Comparison of ENCODE assay signal across 8 mouse cellular contexts in the genomic region with DNA sequence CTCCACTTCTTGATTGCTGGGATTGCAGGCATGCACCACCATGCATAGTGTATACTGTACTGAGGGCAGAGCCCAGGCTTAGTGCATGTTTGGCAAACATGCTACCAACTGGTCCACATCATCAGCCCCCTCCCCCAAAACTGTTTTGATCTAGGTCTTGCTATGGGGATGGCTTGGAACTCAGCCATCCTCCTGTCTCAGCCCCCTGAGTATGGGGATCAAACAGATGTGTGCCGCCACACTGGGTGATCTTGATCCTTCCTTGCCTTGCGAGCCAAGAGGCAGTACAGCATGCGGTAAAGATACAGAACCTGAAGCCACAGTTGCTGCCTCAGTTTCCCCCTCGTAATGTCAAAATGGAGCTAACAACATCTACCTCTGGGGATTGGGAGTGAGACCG. TPM values are rescaled to one million over a fixed set of nuclear protein-coding genes. Genes with fewer than 3 reads are reported as not detected.
A peak's percentile ranks its signal among the peaks of the same experiment; 100 is the strongest.
DNase-seq lines count a peak whose midpoint lies in the region; ATAC-seq and TF ChIP-seq lines count a peak whose summit lies in the region.

No protein-coding gene starts in this region.

- no peaks in the 10 kb centered on the region for H3K9me3 ChIP-seq in heart, embryonic 10.5 days
- no peaks in the 10 kb centered on the region for H3K9me3 ChIP-seq in midbrain, embryonic 10.5 days (replicated peaks)
- H3K9me3 ChIP-seq in midbrain, embryonic 11.5 days (ENCODE audit: control insufficient read depth, low read length), result no peaks in the 10 kb centered on the region
- no peaks in the 10 kb centered on the region for H3K9me3 ChIP-seq in intestine, embryonic 16.5 days (ENCODE audit: control insufficient read depth, low read length)
- no peaks in the 10 kb centered on the region for H3K9me3 ChIP-seq in stomach, postnatal 0 days (ENCODE audit: control insufficient read depth, low read length)

- peaks cover 35% of the 10 kb centered on the region for H3K36me3 ChIP-seq in heart, embryonic 10.5 days
- peaks cover 10% of the 10 kb centered on the region; the same call in 1 of the 2 replicates for H3K36me3 ChIP-seq in midbrain, embryonic 10.5 days
- H3K36me3 ChIP-seq in midbrain, embryonic 11.5 days (ENCODE audit: control insufficient read depth, insufficient read depth, low read length), result no peaks in the 10 kb centered on the region
- peaks cover 4% of the 10 kb centered on the region; the same call in 1 of the 2 replicates for H3K36me3 ChIP-seq in intestine, embryonic 16.5 days (ENCODE audit: control insufficient read depth, insufficient read depth, low read length)
- peaks cover 4% of the 10 kb centered on the region for H3K36me3 ChIP-seq in stomach, postnatal 0 days (ENCODE audit: control insufficient read depth, insufficient read depth, low read length)

- no peak overlapping the region for H3K9ac ChIP-seq in midbrain, embryonic 11.5 days (ENCODE audit: low read length)
- H3K9ac ChIP-seq in intestine, embryonic 16.5 days (ENCODE audit: low read depth, low read length), result no peak overlapping the region
- 0 out of 2 replicates have a peak overlapping the region, but pooled peaks have one; percentile 8 for H3K9ac ChIP-seq in stomach, postnatal 0 days (ENCODE audit: low read length)

- no peak for ATAC-seq in midbrain, embryonic 11.5 days (ENCODE audit: low FRiP score)
- ATAC-seq in intestine, embryonic 16.5 days, result no peak
- ATAC-seq in stomach, postnatal 0 days (ENCODE audit: low FRiP score, low TSS enrichment), result no peak
- ATAC-seq in cerebellum, adult (ENCODE audit: insufficient number of reproducible peaks, low FRiP score, low TSS enrichment), result no peak

- no peak overlapping the region for H3K4me2 ChIP-seq in midbrain, embryonic 11.5 days
- H3K4me2 ChIP-seq in intestine, embryonic 16.5 days (ENCODE audit: low read depth, low read length), result peak overlapping the region; percentile 90; the same call in 1 of the 2 replicates
- H3K4me2 ChIP-seq in stomach, postnatal 0 days (replicated peaks; ENCODE audit: low read depth), result peak overlapping the region; percentile 71; the same call in 1 of the 2 replicates

- peak overlapping the region; percentile 75 for H3K4me3 ChIP-seq in heart, embryonic 10.5 days
- H3K4me3 ChIP-seq in midbrain, embryonic 10.5 days, result peak overlapping the region; percentile 86; the same call in 1 of the 2 replicates
- no peak overlapping the region for H3K4me3 ChIP-seq in midbrain, embryonic 11.5 days (ENCODE audit: low read depth, low read length)
- H3K4me3 ChIP-seq in intestine, embryonic 16.5 days (ENCODE audit: low read length), result no peak overlapping the region; the same call in 1 of the 2 replicates
- H3K4me3 ChIP-seq in stomach, postnatal 0 days (ENCODE audit: low read depth, low read length), result no peak overlapping the region

- H3K27me3 ChIP-seq in heart, embryonic 10.5 days (ENCODE audit: insufficient read depth, poor library complexity, severe bottlenecking), result peaks cover 28% of the 10 kb centered on the region; the same call in 1 of the 2 replicates
- peaks cover 19% of the 10 kb centered on the region for H3K27me3 ChIP-seq in midbrain, embryonic 10.5 days (ENCODE audit: low read depth, poor library complexity, severe bottlenecking)
- no peaks in the 10 kb centered on the region for H3K27me3 ChIP-seq in midbrain, embryonic 11.5 days (ENCODE audit: control insufficient read depth, insufficient read depth, low read length)
- H3K27me3 ChIP-seq in intestine, embryonic 16.5 days (replicated peaks; ENCODE audit: control insufficient read depth, insufficient read depth, low read length), result 0 out of 2 replicates have a peak, but pooled peaks cover 2% of the 10 kb centered on the region
- no peaks in the 10 kb centered on the region for H3K27me3 ChIP-seq in stomach, postnatal 0 days (ENCODE audit: control insufficient read depth, insufficient read depth, low read length)

- TF ChIP-seq CTCF in stomach, postnatal 0 days (IDR thresholded peaks at IDR 0.05; ENCODE audit: low read depth), result no peak

- WGBS in heart, embryonic 10.5 days, result 50% methylated on average over 5 of the region's 5 CpGs
- 65% methylated on average over 5 of the region's 5 CpGs for WGBS in midbrain, embryonic 10.5 days
- WGBS in midbrain, embryonic 11.5 days, result 64% methylated on average over 5 of the region's 5 CpGs
- WGBS in intestine, embryonic 16.5 days, result 68% methylated on average over 5 of the region's 5 CpGs
- 61% methylated on average over 5 of the region's 5 CpGs for WGBS in stomach, postnatal 0 days

- peaks cover 38% of the 10 kb centered on the region for H3K4me1 ChIP-seq in heart, embryonic 10.5 days
- peaks cover 45% of the 10 kb centered on the region for H3K4me1 ChIP-seq in midbrain, embryonic 10.5 days
- peaks cover 11% of the 10 kb centered on the region for H3K4me1 ChIP-seq in midbrain, embryonic 11.5 days (ENCODE audit: control insufficient read depth, insufficient read depth, low read length)
- H3K4me1 ChIP-seq in intestine, embryonic 16.5 days (ENCODE audit: control insufficient read depth, insufficient read depth, low read length), result peaks cover 31% of the 10 kb centered on the region
- no peaks in the 10 kb centered on the region for H3K4me1 ChIP-seq in stomach, postnatal 0 days (replicated peaks; ENCODE audit: control insufficient read depth, insufficient read depth)

- DNase-seq in heart, embryonic 10.5 days (ENCODE audit: low spot score), result no peak
- no peak for DNase-seq in heart, adult 8-10 months (ENCODE audit: low spot score)
- no peak for DNase-seq in midbrain, embryonic 10.5 days (ENCODE audit: low spot score)
- DNase-seq in midbrain, embryonic 11.5 days (ENCODE audit: low spot score, missing footprints), result no peak
- no peak for DNase-seq in stomach, postnatal 0 days (ENCODE audit: low spot score)
- no peak for DNase-seq in adrenal gland, postnatal 14 days

- no peak for TF ChIP-seq EP300 in stomach, postnatal 0 days (optimal IDR thresholded peaks at IDR 0.05)

- peak overlapping the region; percentile 87; the same call in 1 of the 2 replicates for H3K27ac ChIP-seq in heart, embryonic 10.5 days
- H3K27ac ChIP-seq in midbrain, embryonic 10.5 days (replicated peaks), result peak overlapping the region; percentile 91
- no peak overlapping the region for H3K27ac ChIP-seq in midbrain, embryonic 11.5 days (ENCODE audit: low read depth, low read length)
- no peak overlapping the region for H3K27ac ChIP-seq in intestine, embryonic 16.5 days (ENCODE audit: low read length)
- peak overlapping the region; percentile 67; the same call in 1 of the 2 replicates for H3K27ac ChIP-seq in stomach, postnatal 0 days (replicated peaks)

RNA-seq across cellular contexts. Expression of a gene that starts 0.7 kb away (rescaled TPM):
- 0.24 and 0.28 TPM in 2 replicates for polyA plus RNA-seq in heart, embryonic 10.5 days (2016; fragmentation: Nextera tagmentation; extraction: Ambion mirVana)
- total RNA-seq in heart, adult 8-10 months (2022), result under 1 TPM; 0.66 to 0.84 (median 0.70) TPM
- 0.21 and 0.25 TPM in 2 replicates for polyA plus RNA-seq in midbrain, embryonic 10.5 days (2016; fragmentation: Nextera tagmentation; extraction: Ambion mirVana)
- 0.27 and 0.34 TPM in 2 replicates for polyA plus RNA-seq in midbrain, embryonic 11.5 days (2014; fragmentation: Nextera tagmentation; extraction: Ambion mirVana)
- polyA plus RNA-seq in intestine, embryonic 16.5 days (2015; fragmentation: Nextera tagmentation; extraction: Ambion mirVana), result 0.15 and 0.21 TPM in 2 replicates
- 0.11 and 0.12 TPM in 2 replicates for polyA plus RNA-seq in stomach, postnatal 0 days (2015; fragmentation: Nextera tagmentation; extraction: Ambion mirVana)
- total RNA-seq in adrenal gland, postnatal 14 days (2021), result 3.6 and 4.1 TPM in 2 replicates

RNA-seq across cellular contexts. Expression of a gene that starts 9.2 kb away (rescaled TPM):
- polyA plus RNA-seq in heart, embryonic 10.5 days (2016; fragmentation: Nextera tagmentation; extraction: Ambion mirVana), result 31.6 and 34.9 TPM in 2 replicates
- total RNA-seq in heart, adult 8-10 months (2022), result 10 to 100 TPM; 20.1 to 25.7 (median 23.5) TPM
- polyA plus RNA-seq in midbrain, embryonic 10.5 days (2016; fragmentation: Nextera tagmentation; extraction: Ambion mirVana), result 28.8 and 30.6 TPM in 2 replicates
- polyA plus RNA-seq in midbrain, embryonic 11.5 days (2014; fragmentation: Nextera tagmentation; extraction: Ambion mirVana), result 16.2 and 18.2 TPM in 2 replicates
- polyA plus RNA-seq in intestine, embryonic 16.5 days (2015; fragmentation: Nextera tagmentation; extraction: Ambion mirVana), result 24.3 and 27.1 TPM in 2 replicates
- 11.8 and 13.1 TPM in 2 replicates for polyA plus RNA-seq in stomach, postnatal 0 days (2015; fragmentation: Nextera tagmentation; extraction: Ambion mirVana)
- 22.3 and 24.7 TPM in 2 replicates for total RNA-seq in adrenal gland, postnatal 14 days (2021)

RNA-seq across cellular contexts. Expression of a gene that starts 30.6 kb away (rescaled TPM):
- polyA plus RNA-seq in heart, embryonic 10.5 days (2016; fragmentation: Nextera tagmentation; extraction: Ambion mirVana), result 182 and 196 TPM in 2 replicates
- 100 to 1,000 TPM in 1 of 4 experiments, 10 to 100 TPM in 3; 76.5 to 101 (median 84.9) TPM for total RNA-seq in heart, adult 8-10 months (2022)
- 187 and 188 TPM in 2 replicates for polyA plus RNA-seq in midbrain, embryonic 10.5 days (2016; fragmentation: Nextera tagmentation; extraction: Ambion mirVana)
- polyA plus RNA-seq in midbrain, embryonic 11.5 days (2014; fragmentation: Nextera tagmentation; extraction: Ambion mirVana), result 162 and 165 TPM in 2 replicates
- polyA plus RNA-seq in intestine, embryonic 16.5 days (2015; fragmentation: Nextera tagmentation; extraction: Ambion mirVana), result 211 and 233 TPM in 2 replicates
- 136 and 152 TPM in 2 replicates for polyA plus RNA-seq in stomach, postnatal 0 days (2015; fragmentation: Nextera tagmentation; extraction: Ambion mirVana)
- 117 and 128 TPM in 2 replicates for total RNA-seq in adrenal gland, postnatal 14 days (2021)

RNA-seq across cellular contexts. Expression of a gene that starts 46.0 kb away (rescaled TPM):
- polyA plus RNA-seq in heart, embryonic 10.5 days (2016; fragmentation: Nextera tagmentation; extraction: Ambion mirVana), result 22.5 and 41.8 TPM in 2 replicates
- 1 to 10 TPM; 4.7 to 6.1 (median 5.2) TPM for total RNA-seq in heart, adult 8-10 months (2022)
- polyA plus RNA-seq in midbrain, embryonic 10.5 days (2016; fragmentation: Nextera tagmentation; extraction: Ambion mirVana), result 80.7 and 99.3 TPM in 2 replicates
- 74.7 and 80.7 TPM in 2 replicates for polyA plus RNA-seq in midbrain, embryonic 11.5 days (2014; fragmentation: Nextera tagmentation; extraction: Ambion mirVana)
- 30.0 TPM in 2 replicates for polyA plus RNA-seq in intestine, embryonic 16.5 days (2015; fragmentation: Nextera tagmentation; extraction: Ambion mirVana)
- polyA plus RNA-seq in stomach, postnatal 0 days (2015; fragmentation: Nextera tagmentation; extraction: Ambion mirVana), result 10.9 and 11.8 TPM in 2 replicates
- total RNA-seq in adrenal gland, postnatal 14 days (2021), result 9.4 and 16.2 TPM in 2 replicates

Comparison
In these comparisons a context has a peak if more than half of its experiments do, and no peak if none do; other contexts are left out.
1. H3K27ac ChIP-seq: peak in heart, embryonic 10.5 days (single experiment), midbrain, embryonic 10.5 days (single experiment) and stomach, postnatal 0 days (single experiment); none in midbrain, embryonic 11.5 days (single experiment) and intestine, embryonic 16.5 days (single experiment).
2. H3K4me3 ChIP-seq: peak in heart, embryonic 10.5 days (single experiment) and midbrain, embryonic 10.5 days (single experiment); none in midbrain, embryonic 11.5 days (single experiment), intestine, embryonic 16.5 days (single experiment) and stomach, postnatal 0 days (single experiment).